Mouse (Mus musculus): ENCODE measurements around the gene Ptgdr2. TPM values are rescaled to one million over a fixed set of nuclear protein-coding genes. Genes with fewer than 3 reads are reported as not detected.

Ptgdr2 gene
- polyA plus RNA-seq, 1 experiment from 2014 or later, result not detected

DNA sequence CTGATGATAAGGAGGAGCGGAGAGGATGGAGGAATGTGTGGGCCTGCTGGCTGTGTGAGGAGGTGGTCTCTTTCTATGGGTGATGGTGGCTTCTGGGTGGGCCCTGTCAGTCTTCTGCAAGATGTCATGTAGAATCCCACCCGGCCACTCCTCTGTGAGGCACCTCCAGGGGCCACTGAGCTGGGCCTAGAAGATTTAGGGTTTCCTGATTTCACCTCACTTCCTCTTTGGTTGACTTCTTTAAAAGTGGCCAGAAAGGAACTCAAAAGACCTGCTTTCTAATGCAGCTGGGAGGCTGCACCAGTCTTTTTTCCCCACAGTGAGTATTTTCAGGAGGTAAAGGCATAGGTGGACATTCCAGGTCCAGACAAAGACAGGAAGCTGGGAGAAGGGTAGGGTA is 6.3 kb upstream of the Ptgdr2 start:
- Histone ChIP-seq H3K4me2 (no peak overlapping the region), H3K9ac (no peak overlapping the region), H3K27ac (no peak overlapping the region), H3K9me3 (replicated peaks) (no peaks in the 10 kb centered on the region), H3K4me3 (replicated peaks) (no peak overlapping the region), H3K36me3 (no peaks in the 10 kb centered on the region), H3K4me1 (replicated peaks) (no peaks in the 10 kb centered on the region), H3K27me3 (no peaks in the 10 kb centered on the region)
- WGBS (ENCODE audit: insufficient replicate concordance), result 44% methylated on average over 2 of the region's 2 CpGs
- ATAC-seq (ENCODE audit: low read depth), result no peak
- DNase-seq, result no peak

DNA sequence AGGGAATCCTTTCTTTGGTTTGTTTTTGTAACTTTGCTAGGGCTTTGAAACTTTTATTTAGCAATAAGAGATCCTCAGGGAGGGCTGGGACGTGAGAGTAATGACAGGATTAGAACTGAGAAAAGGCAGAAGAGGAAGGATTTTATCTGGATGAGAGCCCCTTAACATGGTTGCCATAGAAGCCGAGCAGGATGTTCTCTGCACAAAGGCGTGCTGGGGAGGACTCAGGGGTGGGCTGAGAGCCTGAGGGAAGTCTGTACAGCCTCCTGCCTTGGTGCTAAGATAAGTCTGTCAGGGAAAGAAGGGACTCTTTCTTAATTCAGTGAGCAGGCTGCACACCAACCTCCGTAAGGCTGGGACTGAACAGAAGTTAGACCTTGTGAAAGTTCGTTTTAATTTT is 1.9 kb upstream of the Ptgdr2 start:
- H3K9ac ChIP-seq, result no peak overlapping the region
- H3K27ac ChIP-seq, result no peak overlapping the region
- peaks cover 27% of the 10 kb centered on the region for H3K4me1 ChIP-seq (replicated peaks)
- 44% methylated on average over 5 of the region's 5 CpGs for WGBS (ENCODE audit: insufficient replicate concordance)
- H3K4me2 ChIP-seq, result no peak overlapping the region
- H3K27me3 ChIP-seq, result no peaks in the 10 kb centered on the region
- ATAC-seq (ENCODE audit: low read depth) (no peak), DNase-seq (no peak)
- no peaks in the 10 kb centered on the region for H3K36me3 ChIP-seq
- H3K4me3 ChIP-seq (replicated peaks), result no peak overlapping the region
- no peaks in the 10 kb centered on the region for H3K9me3 ChIP-seq (replicated peaks)

DNA sequence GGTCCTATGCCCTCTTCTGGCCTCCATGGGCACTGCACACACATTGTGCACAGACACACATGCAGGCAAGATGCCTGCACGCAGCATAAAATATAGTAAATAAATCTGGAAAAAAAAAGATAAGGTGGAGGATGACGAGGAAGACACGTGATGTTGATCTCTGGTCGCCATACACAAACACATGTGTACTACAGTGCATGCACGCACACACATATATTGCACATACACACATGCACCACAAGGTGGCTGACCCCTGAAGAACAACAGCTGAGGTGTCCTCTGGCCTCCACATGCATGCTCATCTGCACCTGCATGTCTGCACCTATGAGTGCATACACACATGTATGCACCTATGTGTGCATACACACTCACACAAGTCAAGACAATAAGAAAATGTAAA is 883 bp upstream of the Ptgdr2 start:
- Histone ChIP-seq H3K9ac (no peak overlapping the region), H3K4me3 (replicated peaks) (no peak overlapping the region), H3K27ac (no peak overlapping the region), H3K36me3 (no peaks in the 10 kb centered on the region), H3K9me3 (replicated peaks) (no peaks in the 10 kb centered on the region), H3K4me2 (no peak overlapping the region), H3K4me1 (replicated peaks) (peaks cover 38% of the 10 kb centered on the region), H3K27me3 (no peaks in the 10 kb centered on the region)
- WGBS (ENCODE audit: insufficient replicate concordance), result 78% methylated on average over 5 of the region's 5 CpGs
- no peak for ATAC-seq (ENCODE audit: low read depth)
- DNase-seq, result no peak

DNA sequence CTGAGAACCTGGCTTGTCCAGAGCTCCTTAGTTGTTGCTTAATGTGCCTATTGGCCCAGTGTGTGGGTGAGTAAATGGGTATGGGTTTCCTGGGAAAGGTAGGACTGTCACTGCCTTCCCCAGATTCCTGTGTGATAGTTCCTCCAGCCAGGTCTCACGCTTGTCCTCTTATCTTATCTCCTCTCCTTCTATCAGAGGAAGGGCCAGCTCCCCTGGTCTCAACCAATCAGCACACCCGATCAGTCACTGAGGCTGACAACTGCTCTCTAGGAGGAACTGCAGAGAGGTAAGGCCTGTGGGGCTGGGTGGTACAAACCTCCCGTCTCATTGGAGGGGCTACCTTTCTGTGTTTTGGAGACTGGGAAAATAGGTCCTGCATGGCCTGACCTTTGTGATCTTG is 1.8 kb downstream of the Ptgdr2 start:
- DNase-seq (no peak), ATAC-seq (ENCODE audit: low read depth) (no peak)
- Histone ChIP-seq H3K36me3 (peaks cover 22% of the 10 kb centered on the region), H3K9me3 (replicated peaks) (no peaks in the 10 kb centered on the region), H3K9ac (no peak overlapping the region), H3K4me2 (no peak overlapping the region), H3K27ac (no peak overlapping the region), H3K4me1 (replicated peaks) (peaks cover 39% of the 10 kb centered on the region), H3K27me3 (no peaks in the 10 kb centered on the region), H3K4me3 (replicated peaks) (no peak overlapping the region)
- WGBS (ENCODE audit: insufficient replicate concordance), result 11% methylated on average over 3 of the region's 3 CpGs

DNA sequence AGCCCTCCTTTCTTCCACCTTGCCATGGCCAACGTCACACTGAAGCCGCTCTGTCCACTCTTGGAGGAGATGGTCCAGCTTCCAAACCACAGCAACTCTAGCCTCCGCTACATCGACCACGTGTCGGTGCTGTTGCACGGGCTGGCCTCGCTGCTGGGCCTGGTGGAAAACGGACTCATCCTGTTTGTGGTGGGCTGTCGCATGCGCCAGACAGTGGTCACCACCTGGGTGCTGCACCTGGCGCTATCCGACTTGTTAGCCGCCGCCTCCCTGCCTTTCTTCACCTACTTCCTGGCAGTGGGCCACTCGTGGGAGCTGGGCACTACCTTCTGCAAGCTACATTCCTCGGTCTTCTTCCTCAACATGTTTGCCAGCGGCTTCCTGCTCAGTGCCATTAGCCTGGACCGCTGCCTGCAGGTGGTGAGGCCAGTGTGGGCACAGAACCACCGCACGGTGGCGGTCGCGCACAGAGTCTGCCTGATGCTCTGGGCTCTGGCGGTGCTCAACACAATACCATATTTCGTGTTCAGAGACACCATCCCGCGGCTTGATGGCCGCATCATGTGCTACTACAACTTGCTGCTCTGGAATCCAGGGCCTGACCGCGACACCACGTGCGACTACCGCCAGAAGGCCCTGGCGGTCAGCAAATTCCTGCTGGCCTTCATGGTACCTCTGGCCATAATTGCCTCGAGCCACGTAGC is 3.3 kb downstream of the Ptgdr2 start:
- peaks cover 37% of the 10 kb centered on the region for H3K36me3 ChIP-seq
- DNase-seq (peak; percentile 69), ATAC-seq (ENCODE audit: low read depth) (peak; percentile 72)
- peak overlapping the region; percentile 57 for H3K9ac ChIP-seq
- H3K4me1 ChIP-seq (replicated peaks), result peaks cover 44% of the 10 kb centered on the region
- H3K4me2 ChIP-seq, result peak overlapping the region; percentile 79
- H3K9me3 ChIP-seq (replicated peaks), result no peaks in the 10 kb centered on the region
- H3K4me3 ChIP-seq (replicated peaks), result peak overlapping the region; percentile 47
- 20% methylated on average over 36 of the region's 37 CpGs for WGBS (ENCODE audit: insufficient replicate concordance)
- H3K27me3 ChIP-seq, result no peaks in the 10 kb centered on the region
- H3K27ac ChIP-seq, result no peak overlapping the region

DNA sequence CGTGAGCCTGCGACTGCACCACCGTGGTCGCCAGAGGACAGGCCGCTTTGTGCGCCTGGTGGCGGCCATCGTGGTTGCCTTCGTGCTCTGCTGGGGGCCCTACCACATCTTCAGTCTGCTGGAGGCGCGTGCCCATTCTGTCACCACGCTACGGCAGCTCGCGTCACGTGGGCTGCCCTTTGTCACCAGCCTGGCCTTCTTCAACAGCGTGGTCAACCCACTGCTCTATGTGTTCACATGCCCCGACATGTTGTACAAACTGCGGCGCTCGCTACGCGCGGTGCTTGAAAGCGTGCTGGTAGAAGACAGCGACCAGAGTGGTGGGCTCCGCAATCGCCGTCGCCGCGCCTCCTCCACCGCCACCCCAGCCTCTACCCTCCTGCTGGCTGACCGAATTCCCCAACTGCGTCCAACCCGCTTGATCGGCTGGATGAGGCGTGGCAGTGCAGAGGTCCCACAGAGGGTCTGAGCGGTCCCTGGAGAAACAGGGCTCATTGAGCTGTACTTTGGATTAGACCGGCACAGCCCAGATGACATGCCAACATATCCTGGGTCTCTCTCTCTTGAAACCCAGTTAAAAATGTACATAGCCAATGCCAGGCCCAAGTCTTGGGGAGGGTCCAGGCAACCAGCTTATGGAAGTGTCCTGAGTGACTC is 4.0 kb downstream of the Ptgdr2 start:
- Histone ChIP-seq H3K4me1 (replicated peaks) (peaks cover 47% of the 10 kb centered on the region), H3K27me3 (no peaks in the 10 kb centered on the region), H3K9me3 (replicated peaks) (no peaks in the 10 kb centered on the region), H3K4me2 (peak overlapping the region; percentile 79), H3K27ac (no peak overlapping the region), H3K4me3 (replicated peaks) (peak overlapping the region; percentile 47), H3K36me3 (peaks cover 43% of the 10 kb centered on the region), H3K9ac (peak overlapping the region; percentile 57)
- ATAC-seq (ENCODE audit: low read depth) (peak; percentile 38), DNase-seq (no peak)
- 8% methylated on average over 40 of the region's 40 CpGs for WGBS (ENCODE audit: insufficient replicate concordance)

DNA sequence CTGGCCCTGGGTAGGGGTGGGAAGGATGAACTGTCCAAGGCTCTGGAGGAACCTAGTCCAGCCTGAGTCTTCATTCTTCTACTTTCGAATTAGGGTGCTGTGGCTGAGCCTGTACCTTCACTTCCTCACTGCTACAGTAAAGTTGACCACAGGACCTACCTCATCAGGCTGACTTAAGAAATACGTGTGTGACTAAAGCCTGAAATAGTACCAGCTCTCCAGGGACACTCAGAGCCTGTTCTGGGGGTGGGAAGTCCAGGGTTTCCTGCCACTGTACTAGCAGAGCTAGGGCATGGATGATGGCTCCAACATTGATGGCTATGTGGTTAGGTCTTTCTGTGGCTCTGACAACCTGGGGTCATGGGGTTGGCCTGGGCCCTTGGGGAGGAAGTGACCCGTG is 7.0 kb downstream of the Ptgdr2 start:
- H3K36me3 ChIP-seq, result peaks cover 51% of the 10 kb centered on the region
- no peak overlapping the region for H3K27ac ChIP-seq
- H3K4me1 ChIP-seq (replicated peaks), result peaks cover 47% of the 10 kb centered on the region
- H3K27me3 ChIP-seq, result no peaks in the 10 kb centered on the region
- no peak overlapping the region for H3K4me3 ChIP-seq (replicated peaks)
- H3K9me3 ChIP-seq (replicated peaks), result no peaks in the 10 kb centered on the region
- WGBS (ENCODE audit: insufficient replicate concordance), result 59% methylated on average over 3 of the region's 3 CpGs
- DNase-seq (no peak), ATAC-seq (ENCODE audit: low read depth) (no peak)
- no peak overlapping the region for H3K9ac ChIP-seq
- H3K4me2 ChIP-seq, result no peak overlapping the region

DNA sequence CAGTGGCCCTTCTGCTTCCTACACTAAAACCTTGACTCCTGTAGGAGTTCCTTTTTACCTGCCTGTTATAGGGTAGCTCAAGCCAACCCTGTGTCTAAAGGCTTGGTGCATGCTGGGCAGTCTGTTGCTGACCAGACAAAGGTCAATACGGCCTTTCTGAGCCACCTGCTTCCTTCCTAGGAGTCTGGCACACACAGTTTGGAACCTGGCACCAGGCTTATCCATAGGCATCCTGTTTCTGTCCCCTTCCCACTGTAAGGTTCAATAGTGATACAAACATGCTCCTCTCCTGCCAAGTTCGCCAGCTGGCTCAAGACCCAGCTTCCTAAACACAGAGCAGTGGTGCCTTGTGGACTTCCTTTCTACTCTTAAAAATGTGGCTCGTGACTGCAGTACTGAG is 9.5 kb downstream of the Ptgdr2 start:
- ATAC-seq (ENCODE audit: low read depth) (no peak), DNase-seq (no peak)
- H3K27ac ChIP-seq, result no peak overlapping the region
- peaks cover 51% of the 10 kb centered on the region for H3K36me3 ChIP-seq
- H3K4me3 ChIP-seq (replicated peaks), result peak overlapping the region; percentile 88
- 65% methylated on average over 3 of the region's 3 CpGs for WGBS (ENCODE audit: insufficient replicate concordance)
- H3K27me3 ChIP-seq, result peaks cover 4% of the 10 kb centered on the region; the same call in 1 of the 2 replicates
- H3K4me1 ChIP-seq (replicated peaks), result peaks cover 39% of the 10 kb centered on the region
- no peaks in the 10 kb centered on the region for H3K9me3 ChIP-seq (replicated peaks)
- peak overlapping the region; percentile 91 for H3K4me2 ChIP-seq
- H3K9ac ChIP-seq, result peak overlapping the region; percentile 89

DNA sequence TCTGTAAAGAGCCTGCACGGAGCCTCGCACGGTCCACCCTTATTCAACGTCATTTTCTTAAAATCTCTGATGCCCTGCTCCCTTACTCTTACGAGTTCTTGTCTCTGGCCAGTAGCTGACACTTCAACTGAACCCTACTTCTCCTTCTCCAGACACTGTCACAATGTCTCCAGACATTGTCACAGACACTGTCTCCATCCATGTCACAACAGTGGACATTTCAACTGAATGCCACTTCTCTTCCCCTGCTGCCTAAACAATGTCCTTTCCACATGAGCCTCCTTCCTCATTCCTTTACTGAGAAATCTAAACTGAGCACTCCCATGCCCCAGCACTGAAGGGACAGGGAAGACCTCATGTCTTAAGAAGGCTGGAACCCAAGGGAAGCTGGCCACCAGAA is 10.3 kb downstream of the Ptgdr2 start:
- Histone ChIP-seq H3K36me3 (peaks cover 44% of the 10 kb centered on the region), H3K27me3 (peaks cover 4% of the 10 kb centered on the region; the same call in 1 of the 2 replicates), H3K9me3 (replicated peaks) (no peaks in the 10 kb centered on the region), H3K9ac (peak overlapping the region; percentile 89), H3K27ac (no peak overlapping the region; the same call in 1 of the 2 replicates), H3K4me2 (peak overlapping the region; percentile 91), H3K4me1 (replicated peaks) (peaks cover 39% of the 10 kb centered on the region), H3K4me3 (replicated peaks) (peak overlapping the region; percentile 88)
- ATAC-seq (ENCODE audit: low read depth) (no peak), DNase-seq (no peak)
- WGBS (ENCODE audit: insufficient replicate concordance), result 63% methylated on average over 5 of the region's 5 CpGs

DNA sequence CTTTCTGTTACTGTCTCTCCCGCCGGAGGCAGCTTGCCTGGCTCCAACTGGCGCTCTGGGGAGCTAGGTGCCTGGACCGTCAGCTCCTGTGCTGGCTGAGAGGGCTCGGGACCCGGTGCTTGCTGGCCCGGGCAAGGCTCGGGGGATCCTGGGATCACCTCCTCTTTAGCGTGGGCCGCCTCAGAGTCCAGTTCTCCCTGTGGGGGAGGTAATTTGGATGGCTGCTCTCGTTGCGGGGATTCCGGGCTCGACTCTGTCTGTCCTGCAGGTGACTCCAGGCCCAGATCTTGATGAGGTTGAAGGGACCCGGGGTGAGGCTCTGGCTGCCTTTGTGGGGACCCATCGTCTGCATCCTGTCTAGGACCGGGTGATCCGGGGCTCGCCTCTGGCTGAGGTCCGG is 11.5 kb downstream of the Ptgdr2 start:
- Histone ChIP-seq H3K27ac (peak overlapping the region; percentile 58), H3K27me3 (peaks cover 7% of the 10 kb centered on the region; the same call in 1 of the 2 replicates), H3K4me1 (replicated peaks) (peaks cover 39% of the 10 kb centered on the region), H3K4me2 (peak overlapping the region; percentile 91), H3K36me3 (peaks cover 32% of the 10 kb centered on the region), H3K9me3 (replicated peaks) (no peaks in the 10 kb centered on the region), H3K9ac (peak overlapping the region; percentile 89), H3K4me3 (replicated peaks) (peak overlapping the region; percentile 88)
- WGBS (ENCODE audit: insufficient replicate concordance), result under 1% methylated on average over 20 of the region's 20 CpGs
- peak; percentile 2; the same call in 1 of the 2 replicates for ATAC-seq (ENCODE audit: low read depth)
- DNase-seq, result peak; percentile 24

DNA sequence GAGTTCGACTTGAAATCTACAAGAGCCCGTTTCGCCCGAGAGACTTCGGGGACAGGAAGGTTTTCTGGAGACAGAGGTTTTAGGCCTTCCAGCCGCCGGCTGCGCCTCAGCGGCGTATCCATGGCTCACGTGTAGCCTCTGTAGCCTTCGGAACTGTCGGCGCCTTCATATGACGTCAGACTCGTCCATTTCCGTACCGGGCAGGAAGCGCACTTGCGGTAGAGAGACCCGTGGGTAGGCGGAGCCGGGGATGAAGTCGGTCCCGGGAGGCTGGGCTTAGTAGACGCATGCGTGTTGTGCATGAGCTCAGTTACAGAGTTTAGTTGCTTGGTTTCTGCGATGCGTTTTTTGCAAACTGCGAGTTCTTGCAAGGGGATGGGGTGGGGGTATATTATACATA is 12.2 kb downstream of the Ptgdr2 start, which contains the start of gene Ccdc86:
Gene Ccdc86, minus strand, starts transcription at position 155 of the 400 bp plus-strand sequence.
- H3K27ac ChIP-seq, result peak within 1 kb of the TSS; percentile 58
- H3K4me3 ChIP-seq (replicated peaks), result peak within 1 kb of the TSS; percentile 88
- WGBS (ENCODE audit: insufficient replicate concordance), result under 1% methylated on average over 30 of the region's 30 CpGs
- peak; percentile 96 for DNase-seq
- no peaks in the 10 kb centered on the region for H3K9me3 ChIP-seq (replicated peaks)
- ATAC-seq (ENCODE audit: low read depth), result peak; percentile 95
- H3K9ac ChIP-seq, result peak within 1 kb of the TSS; percentile 89
- peak within 1 kb of the TSS; percentile 91 for H3K4me2 ChIP-seq
- peaks cover 25% of the 10 kb centered on the region for H3K36me3 ChIP-seq
- H3K27me3 ChIP-seq, result peaks cover 13% of the 10 kb centered on the region; the same call in 1 of the 2 replicates
- peaks cover 39% of the 10 kb centered on the region for H3K4me1 ChIP-seq (replicated peaks)

Data from liver, embryonic 13.5 days (tissue).